Mouse (Mus musculus) liver, postnatal 0 days (tissue): ENCODE measurements around the gene Mybpc1.

Source experiments
- CTCF ChIP-seq: sonication (generic); IDR thresholded peaks from 2 replicates; pipeline ENCODE4 v1.5.1; 2016; ENCODE audit warnings: antibody characterized with exemption, low read depth
- EP300 ChIP-seq: IDR thresholded peaks from 2 replicates; pipeline ENCODE4 v1.6.1; 2016; ENCODE audit warnings: antibody characterized with exemption, low read depth, mild to moderate bottlenecking

DNA sequence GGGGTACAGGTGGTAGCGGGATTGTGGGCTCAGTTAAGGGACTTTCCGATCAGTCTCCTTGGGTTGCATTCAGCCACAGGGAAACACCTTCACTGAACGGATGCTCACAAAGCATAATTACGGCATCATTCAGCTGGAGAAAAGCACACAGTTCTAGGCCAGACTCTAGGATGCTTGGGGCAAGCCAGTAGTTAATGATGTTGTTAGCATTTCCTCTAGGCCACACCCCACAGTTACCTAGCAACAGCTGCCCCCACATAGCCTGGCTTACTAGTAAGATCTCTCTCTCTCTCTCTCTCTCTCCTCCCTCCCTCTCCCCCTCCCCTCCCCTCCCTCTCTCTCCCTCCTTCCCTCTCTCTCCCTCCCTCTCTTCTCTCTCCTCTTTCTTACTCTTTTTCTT lies 22.1 kb upstream of the Mybpc1 start:
- TF ChIP-seq CTCF (no peak), EP300 (no peak)
